In genomic region chr4:9079828-9080245, GRCm38 (mm10) we compare ENCODE assay signal across 9 mouse cellular contexts.
DNase-seq lines count a peak whose midpoint lies in the region; ATAC-seq and TF ChIP-seq lines count a peak whose summit lies in the region.
"Had no signal": no experiment of that assay in that cellular context is flagged by ENCODE, and none has a peak within 500 bp of the region (broad histone marks: within the 10 kb centered on the region; RNA-seq: fewer than 3 reads in every experiment).

No protein-coding gene starts in this region.

- no peak for TF ChIP-seq CTCF in heart, postnatal 0 days (IDR thresholded peaks at IDR 0.05; ENCODE audit: low read depth)
- TF ChIP-seq CTCF in brain, embryonic 14.5 days (IDR thresholded peaks at IDR 0.05; ENCODE audit: borderline replicate concordance, extremely low read depth, insufficient read depth, insufficient read length) = no peak

- peak; percentile 67 for ATAC-seq in heart, postnatal 0 days (ENCODE audit: insufficient read depth, low read depth)

- intact Hi-C loops in heart, postnatal 10 days (cut with DNase I) = loop anchor here (5.0 kb wide), 1 partner anchor 393 kb away; no protein-coding TSS in a partner anchor

- no peaks in the 10 kb centered on the region for H3K9me3 ChIP-seq in heart, postnatal 0 days (replicated peaks; ENCODE audit: control insufficient read depth, low read length)
- no peaks in the 10 kb centered on the region for H3K9me3 ChIP-seq in embryonic facial prominence, embryonic 10.5 days

- H3K27me3 ChIP-seq in heart, postnatal 0 days (ENCODE audit: control insufficient read depth, insufficient read depth, low read length) = no peaks in the 10 kb centered on the region
- H3K27me3 ChIP-seq in embryonic facial prominence, embryonic 10.5 days (replicated peaks; ENCODE audit: low read depth, poor library complexity, severe bottlenecking) = no peaks in the 10 kb centered on the region

- no peak for TF ChIP-seq POLR2A in brain, embryonic 14.5 days (IDR thresholded peaks at IDR 0.05; ENCODE audit: borderline replicate concordance, extremely low read depth, insufficient read depth, insufficient read length, poor library complexity, severe bottlenecking)

- 27% methylated on average over 4 of the region's 4 CpGs for WGBS in heart, postnatal 0 days
- 34% methylated on average over 4 of the region's 4 CpGs for WGBS in embryonic facial prominence, embryonic 10.5 days

- TF ChIP-seq EP300 in heart, postnatal 0 days (IDR thresholded peaks at IDR 0.05; ENCODE audit: low read depth) = no peak

- no peak overlapping the region for H3K4me3 ChIP-seq in heart, postnatal 0 days (ENCODE audit: low read depth, low read length)
- H3K4me3 ChIP-seq in embryonic facial prominence, embryonic 10.5 days = no peak overlapping the region

- H3K4me1 ChIP-seq in heart, postnatal 0 days (ENCODE audit: control insufficient read depth, insufficient read depth) = peaks cover 25% of the 10 kb centered on the region
- peaks cover 46% of the 10 kb centered on the region for H3K4me1 ChIP-seq in embryonic facial prominence, embryonic 10.5 days

- no peak overlapping the region for H3K9ac ChIP-seq in heart, postnatal 0 days (replicated peaks; ENCODE audit: low read depth, low read length)

- 0 out of 2 replicates have a peak overlapping the region, but pooled peaks have one; percentile 7 for H3K27ac ChIP-seq in heart, postnatal 0 days (ENCODE audit: low read depth)
- H3K27ac ChIP-seq in embryonic facial prominence, embryonic 10.5 days (replicated peaks) = no peak overlapping the region

- DNase-seq in heart, postnatal 0 days (ENCODE audit: low spot score) = peak; percentile 53
- no peak for DNase-seq in heart, postnatal 10 days
- peak; percentile 82 for DNase-seq in brain, embryonic 14.5 days (ENCODE audit: low read depth)
- peak; percentile 38 for DNase-seq in embryonic facial prominence, embryonic 10.5 days (ENCODE audit: low spot score)
- peak; percentile 45 to 60 for DNase-seq in lung, adult 18-20 months
- DNase-seq in Muller cell, postnatal 12 days (ENCODE audit: inconsistent ontology term) = no peak
- DNase-seq in ovary, postnatal 10 days (ENCODE audit: low spot score) = no peak
- DNase-seq in adrenal gland, postnatal 25 days = no peak
- DNase-seq: adrenal gland, postnatal 36 days had no signal

- H3K4me2 ChIP-seq in heart, postnatal 0 days (ENCODE audit: low read depth, low read length) = no peak overlapping the region

- H3K36me3 ChIP-seq in heart, postnatal 0 days (replicated peaks; ENCODE audit: control insufficient read depth, insufficient read depth, low read length) = no peaks in the 10 kb centered on the region
- H3K36me3 ChIP-seq in embryonic facial prominence, embryonic 10.5 days (replicated peaks) = no peaks in the 10 kb centered on the region

Comparison
In these comparisons a context has a peak if more than half of its experiments do, and no peak if none do; other contexts are left out.
1. DNase-seq: peak in heart, postnatal 0 days (single experiment), brain, embryonic 14.5 days (single experiment), embryonic facial prominence, embryonic 10.5 days (single experiment) and lung, adult 18-20 months (2 of 2); none in heart, postnatal 10 days (0 of 2), Muller cell, postnatal 12 days (single experiment), ovary, postnatal 10 days (single experiment) and adrenal gland, postnatal 25 days (single experiment).